Mouse (Mus musculus): Measurements from ENCODE around the gene Osbpl10.

- TF ChIP-seq CTCF (IDR thresholded peaks at IDR 0.05; ENCODE audit: extremely low read depth, insufficient read length, insufficient replicate concordance, low read depth, low read length) = no peak
- no peak for TF ChIP-seq POLR2A (IDR thresholded peaks at IDR 0.05; ENCODE audit: low read depth, low read length)
These were observed 191.2 kb downstream of the Osbpl10 start for GRCm38 (mm10) chr9:115169591-115169990.

Measured in small intestine, adult 2 months (tissue).